In genomic region chr6:101554965-101555604, GRCm38 (mm10) we compare ENCODE assay signal across 26 mouse cellular contexts.
DNase-seq lines count a peak whose midpoint lies in the region; ATAC-seq and TF ChIP-seq lines count a peak whose summit lies in the region.
"Had no signal": no experiment of that assay in that cellular context is flagged by ENCODE, and none has a peak within 500 bp of the region (broad histone marks: within the 10 kb centered on the region; RNA-seq: fewer than 3 reads in every experiment).

No protein-coding gene starts in this region.

- TF ChIP-seq EP300 in liver, postnatal 0 days (IDR thresholded peaks at IDR 0.05; ENCODE audit: low read depth) = no peak

- 46% methylated on average over 2 of the region's 2 CpGs for WGBS in liver, adult 2 months
- WGBS in liver, postnatal 0 days (ENCODE audit: insufficient replicate concordance) = 48% methylated on average over 2 of the region's 2 CpGs
- WGBS in hindbrain, embryonic 16.5 days = 81% methylated on average over 2 of the region's 2 CpGs

- TF ChIP-seq CTCF in liver, adult 2 months (IDR thresholded peaks at IDR 0.05; ENCODE audit: low read depth, low read length) = no peak
- TF ChIP-seq CTCF in liver, postnatal 0 days (IDR thresholded peaks at IDR 0.05; ENCODE audit: low read depth) = no peak

- no peaks in the 10 kb centered on the region for H3K36me3 ChIP-seq in liver, adult 2 months (ENCODE audit: control insufficient read depth, insufficient read depth, low read length)
- H3K36me3 ChIP-seq in liver, postnatal 0 days (replicated peaks; ENCODE audit: insufficient read depth, low read length) = no peaks in the 10 kb centered on the region
- no peaks in the 10 kb centered on the region for H3K36me3 ChIP-seq in hindbrain, embryonic 16.5 days (ENCODE audit: control insufficient read depth, insufficient read depth, low read length)
- H3K36me3 ChIP-seq: embryonic facial prominence, embryonic 13.5 days; hindbrain, embryonic 12.5 days; liver, embryonic 13.5 days; lung, embryonic 15.5 days; neural tube, embryonic 15.5 days had no signal

- ATAC-seq in liver, postnatal 0 days = no peak
- ATAC-seq in granulocyte monocyte progenitor cell, adult 5-6 weeks (replicated peaks; ENCODE audit: poor library complexity, severe bottlenecking) = peak; percentile 59
- ATAC-seq in hindbrain, embryonic 16.5 days = no peak
- ATAC-seq: forebrain, embryonic 16.5 days had no signal

- no peak overlapping the region for H3K4me2 ChIP-seq in liver, postnatal 0 days (ENCODE audit: low read depth, low read length)
- H3K4me2 ChIP-seq in hindbrain, embryonic 16.5 days (ENCODE audit: low read length) = no peak overlapping the region
- H3K4me2 ChIP-seq: embryonic facial prominence, embryonic 13.5 days; hindbrain, embryonic 12.5 days; liver, embryonic 13.5 days; lung, embryonic 15.5 days; neural tube, embryonic 15.5 days had no signal

- no peak overlapping the region for H3K27ac ChIP-seq in liver, adult 2 months (replicated peaks; ENCODE audit: insufficient read depth, low read depth, low read length)
- H3K27ac ChIP-seq in liver, postnatal 0 days (ENCODE audit: low read depth) = no peak overlapping the region
- H3K27ac ChIP-seq in hindbrain, embryonic 16.5 days (ENCODE audit: low read depth, low read length) = no peak overlapping the region
- H3K27ac ChIP-seq: embryonic facial prominence, embryonic 13.5 days; hindbrain, embryonic 12.5 days; left cerebral cortex, adult 2 months; liver, embryonic 13.5 days; lung, embryonic 15.5 days; neural tube, embryonic 15.5 days had no signal

- H3K27me3 ChIP-seq in liver, adult 2 months (ENCODE audit: control insufficient read depth, insufficient read depth, low read length) = no peaks in the 10 kb centered on the region
- H3K27me3 ChIP-seq in liver, postnatal 0 days (ENCODE audit: insufficient read depth, low read length) = no peaks in the 10 kb centered on the region
- H3K27me3 ChIP-seq in hindbrain, embryonic 16.5 days (replicated peaks; ENCODE audit: control insufficient read depth, insufficient read depth, low read length) = no peaks in the 10 kb centered on the region
- H3K27me3 ChIP-seq: CH12.LX; embryonic facial prominence, embryonic 13.5 days; hindbrain, embryonic 12.5 days; liver, embryonic 13.5 days; lung, embryonic 15.5 days; neural tube, embryonic 15.5 days had no signal

- DNase-seq in heart, adult 11 months = peak; percentile 85
- no peak for DNase-seq in heart, postnatal 4 days
- DNase-seq in liver, adult 2 months (ENCODE audit: extremely low read depth, low read depth, low spot score) = peak; percentile 19
- DNase-seq in liver, postnatal 0 days = no peak
- DNase-seq in kidney, adult 9 months = no peak
- DNase-seq: adrenal gland, postnatal 14 days; cerebellum, adult 11 months; cerebellum, postnatal 10 days; gastrocnemius, postnatal 10 days; kidney, adult 8-10 months; kidney, postnatal 4 days; layer of hippocampus, adult 9-11 months; left cerebral cortex, postnatal 4 days; liver, embryonic 13.5 days; midbrain, embryonic 14.5 days; right cerebral cortex, postnatal 14 days; thymus, postnatal 36 days had no signal

- no peaks in the 10 kb centered on the region for H3K79me2 ChIP-seq in liver, adult 2 months (ENCODE audit: control insufficient read depth, insufficient read depth, low read length)

- H3K9ac ChIP-seq in liver, adult 2 months (ENCODE audit: low read depth, low read length) = no peak overlapping the region
- H3K9ac ChIP-seq in liver, postnatal 0 days (replicated peaks) = no peak overlapping the region
- no peak overlapping the region for H3K9ac ChIP-seq in hindbrain, embryonic 16.5 days (ENCODE audit: low read depth, low read length)
- H3K9ac ChIP-seq: embryonic facial prominence, embryonic 13.5 days; hindbrain, embryonic 12.5 days; liver, embryonic 13.5 days; lung, embryonic 15.5 days; neural tube, embryonic 15.5 days had no signal

- H3K4me1 ChIP-seq in liver, adult 2 months (ENCODE audit: control insufficient read depth, insufficient read depth, low read length) = no peaks in the 10 kb centered on the region
- H3K4me1 ChIP-seq in liver, postnatal 0 days (ENCODE audit: insufficient read depth) = no peaks in the 10 kb centered on the region
- H3K4me1 ChIP-seq in hindbrain, embryonic 16.5 days (ENCODE audit: control insufficient read depth, insufficient read depth, low read depth, low read length) = no peaks in the 10 kb centered on the region; the same call in 1 of the 2 replicates
- H3K4me1 ChIP-seq: liver, embryonic 13.5 days; lung, embryonic 15.5 days had no signal

- H3K9me3 ChIP-seq in liver, postnatal 0 days (ENCODE audit: low read length) = no peaks in the 10 kb centered on the region
- H3K9me3 ChIP-seq in hindbrain, embryonic 16.5 days (ENCODE audit: control insufficient read depth, low read length) = no peaks in the 10 kb centered on the region
- H3K9me3 ChIP-seq: embryonic facial prominence, embryonic 13.5 days; hindbrain, embryonic 12.5 days; liver, embryonic 13.5 days; lung, embryonic 15.5 days; neural tube, embryonic 15.5 days had no signal

- no peak overlapping the region for H3K4me3 ChIP-seq in liver, adult 2 months (ENCODE audit: insufficient read depth, low read depth, low read length)
- H3K4me3 ChIP-seq in liver, postnatal 0 days (ENCODE audit: low read depth, low read length) = no peak overlapping the region
- H3K4me3 ChIP-seq in hindbrain, embryonic 16.5 days (ENCODE audit: low read length) = no peak overlapping the region
- H3K4me3 ChIP-seq: embryonic facial prominence, embryonic 13.5 days; hindbrain, embryonic 12.5 days; left cerebral cortex, adult 2 months; liver, embryonic 13.5 days; lung, embryonic 15.5 days; neural tube, embryonic 15.5 days had no signal

- TF ChIP-seq POLR2A in liver, adult 2 months (IDR thresholded peaks at IDR 0.05; ENCODE audit: extremely low read depth, insufficient read depth, low read length) = no peak

Comparison
In these comparisons a context has a peak if more than half of its experiments do, and no peak if none do; other contexts are left out.
1. DNase-seq: peak in heart, adult 11 months (single experiment) and liver, adult 2 months (single experiment); none in heart, postnatal 4 days (single experiment), liver, postnatal 0 days (single experiment) and kidney, adult 9 months (single experiment).